Mouse (Mus musculus) cerebellum, adult 18-20 months (tissue): ENCODE measurements at regions not wholly inside any gene's neighbourhood (a gene's known extent, or its start where the extent isn't known, plus 50 kb on each side); places are given as distances from the start of the nearest gene placed in this dataset.

Experiments
- DNase-seq, 2 experiments: peaks; one replicate each; pipeline ENCODE4 v3.0.0; 2021

DNA sequence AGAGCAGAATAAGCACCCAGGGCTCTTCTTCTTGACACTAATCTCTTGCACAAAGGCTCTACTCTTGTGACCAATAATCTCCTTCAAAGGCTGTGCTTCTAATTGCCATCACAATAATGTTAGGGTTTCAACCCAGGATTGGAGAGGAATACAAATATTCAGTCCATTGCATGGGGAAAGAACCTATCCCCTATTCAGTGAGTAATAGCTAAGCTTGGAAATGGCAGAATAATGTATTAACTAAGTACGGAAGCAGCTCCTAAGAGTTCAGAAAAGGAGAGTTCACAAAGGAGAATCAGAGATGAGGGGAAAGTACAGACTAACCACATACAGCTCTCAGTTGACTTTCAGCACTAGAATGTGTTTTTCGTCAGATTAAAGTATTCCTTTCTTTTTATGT, 544.3 kb downstream of the Nfib start:
- no peak for DNase-seq

DNA sequence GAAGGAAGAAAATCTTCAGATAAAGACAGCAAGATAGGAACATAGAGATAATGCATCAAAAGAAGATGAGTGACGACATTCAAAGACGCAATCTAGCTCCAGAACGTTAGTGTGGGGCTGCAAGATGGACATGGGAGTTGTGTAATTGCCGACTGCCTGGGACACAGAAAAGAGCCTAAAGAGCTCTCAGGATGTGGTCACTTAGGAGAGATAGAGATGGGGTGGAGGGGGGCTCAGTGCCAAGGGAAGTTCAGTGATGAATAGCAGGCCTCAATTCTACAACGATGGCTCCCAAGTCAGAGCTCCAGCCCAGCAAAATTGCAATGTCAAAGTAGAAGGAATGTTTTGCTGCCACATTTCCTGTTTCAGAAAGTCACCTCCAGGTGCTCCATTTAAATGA, 545.3 kb downstream of the Nfib start:
- no peak for DNase-seq

DNA sequence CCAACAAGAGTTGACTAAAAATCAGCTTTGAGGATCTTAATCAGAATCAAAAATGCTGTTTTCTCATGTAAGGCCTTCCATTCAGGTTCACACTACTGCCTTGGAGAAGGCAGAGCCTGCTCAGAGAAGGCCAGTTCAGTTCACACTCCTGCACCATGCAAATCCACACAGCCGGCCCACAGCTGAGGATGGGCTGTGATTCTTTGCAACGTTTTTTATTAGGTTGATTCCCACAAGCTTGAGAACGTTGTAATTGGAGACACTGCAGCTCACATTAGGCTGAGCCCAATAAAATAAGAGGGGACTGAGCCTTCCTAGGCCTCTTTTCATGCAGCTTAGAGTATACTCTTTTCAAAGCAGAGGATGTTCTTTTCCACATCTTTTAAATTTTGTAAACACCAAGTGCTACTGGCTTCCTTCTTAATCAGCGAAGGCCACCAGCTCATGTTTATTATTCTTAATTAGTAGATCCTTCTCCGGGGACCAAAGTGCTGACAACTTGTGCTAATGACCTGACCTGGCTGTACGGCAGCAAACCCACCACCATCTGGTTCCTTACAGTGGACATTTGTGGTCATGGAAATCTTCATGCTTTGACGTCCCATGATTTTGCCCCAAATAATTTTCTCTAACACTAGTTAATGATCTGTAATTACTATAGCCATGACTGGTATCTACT, 549.8 kb downstream of the Nfib start:
- no peak for DNase-seq

DNA sequence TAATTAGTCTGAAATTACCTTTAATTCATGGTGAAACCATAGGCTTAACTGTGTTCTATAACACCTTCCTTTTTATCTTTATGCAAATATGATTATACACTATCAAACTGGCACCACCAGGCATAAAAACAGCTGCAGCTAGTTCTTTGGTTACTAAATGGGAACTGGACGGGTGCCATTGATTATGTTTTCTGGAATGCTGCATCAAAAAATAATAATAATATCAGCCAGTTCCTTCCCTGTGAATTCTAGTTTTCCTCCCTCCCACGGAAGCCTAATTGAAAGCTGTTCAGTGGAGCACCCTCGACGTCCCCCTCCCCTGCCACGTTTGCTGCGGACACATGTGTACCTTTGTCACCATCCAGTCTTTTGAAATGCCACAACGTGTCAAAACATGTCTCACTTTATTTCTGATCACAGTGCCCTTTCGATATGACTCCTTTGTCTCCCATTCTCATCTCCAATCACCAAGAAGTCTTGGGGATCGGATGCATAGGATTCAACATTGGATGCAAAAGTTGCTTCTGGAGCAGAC, 551.5 kb downstream of the Nfib start:
- DNase-seq: no peak

DNA sequence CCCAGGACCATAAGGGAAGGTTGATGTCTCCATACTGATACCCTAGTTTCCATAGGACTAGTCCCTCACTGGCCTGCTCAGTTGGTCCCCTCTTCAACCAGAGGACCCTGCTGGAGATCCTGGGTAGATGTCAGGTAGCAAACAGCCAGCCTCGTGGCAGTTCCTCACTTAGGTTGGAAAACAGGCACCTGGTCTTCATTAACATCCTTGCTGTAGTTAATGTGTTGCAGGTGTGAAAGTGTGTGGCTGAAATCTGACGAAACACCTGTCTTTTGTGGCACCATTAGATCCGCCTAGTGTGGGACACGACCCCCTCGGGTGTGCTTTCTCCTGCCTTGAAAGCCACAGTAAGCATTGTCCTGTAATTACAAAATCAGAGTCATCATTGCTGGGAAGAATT, 551.9 kb downstream of the Nfib start:
- no peak for DNase-seq

DNA sequence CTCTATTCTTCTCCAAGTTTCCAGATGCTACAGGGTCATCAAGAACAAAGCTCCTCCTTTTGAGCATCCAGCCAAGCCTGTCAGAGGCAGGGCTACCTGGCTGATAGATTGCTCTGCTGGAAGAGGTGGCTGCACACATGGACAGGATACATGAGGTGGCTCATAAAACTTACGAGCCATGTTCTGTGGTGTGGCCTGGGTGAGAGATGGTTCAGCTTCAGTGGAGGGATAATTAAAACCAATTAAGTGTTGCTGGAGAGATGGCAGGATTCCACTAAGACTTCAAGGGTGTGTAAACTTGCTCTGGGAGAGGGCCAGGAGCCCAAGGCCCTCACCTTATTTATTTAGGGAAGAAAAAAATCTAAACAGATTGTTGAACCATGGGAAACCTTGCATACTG, 555.6 kb downstream of the Nfib start:
- DNase-seq: no peak

DNA sequence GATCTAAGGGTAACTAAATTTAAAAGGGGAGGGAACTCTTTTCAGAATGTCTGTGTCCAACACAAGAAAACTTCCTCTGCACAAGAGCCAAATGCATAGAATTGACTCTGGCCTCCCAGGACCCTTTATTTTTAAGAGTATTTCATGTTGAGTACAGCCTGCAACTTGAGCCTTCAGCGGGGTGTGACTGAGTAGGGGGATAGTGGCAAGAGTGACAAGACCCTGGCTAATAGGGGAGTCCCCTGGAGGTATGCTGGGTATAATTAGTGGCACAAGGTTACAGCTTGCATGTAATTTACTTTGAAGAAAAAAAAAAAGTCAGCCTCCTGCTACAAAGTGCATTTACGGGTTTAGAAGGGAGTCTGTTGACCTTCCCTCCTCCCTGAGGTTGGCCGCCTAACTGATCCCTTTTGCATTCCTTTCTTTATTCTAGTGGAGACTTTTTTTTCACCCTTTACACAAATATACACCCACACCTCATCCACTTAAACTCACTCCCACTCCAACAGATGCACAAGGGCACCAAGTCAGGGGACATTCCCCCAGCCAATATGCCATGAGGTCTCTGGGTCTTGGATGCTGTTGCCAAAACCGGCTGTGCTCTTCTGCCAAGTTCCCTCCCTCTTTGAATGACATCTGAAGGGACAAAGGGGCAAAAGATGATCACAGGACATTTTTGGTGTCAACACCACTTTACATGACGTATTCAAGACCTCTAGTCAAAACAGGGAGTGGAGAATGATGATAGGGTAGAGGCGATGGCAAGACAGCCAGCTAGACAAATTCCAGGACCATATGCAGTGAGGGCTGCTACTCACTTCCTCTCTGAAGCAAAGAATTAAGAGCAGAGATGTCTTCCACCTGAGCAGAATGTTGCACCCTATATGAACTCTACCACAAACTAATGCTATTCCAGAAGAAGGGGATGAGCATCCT, 557.2 kb downstream of the Nfib start:
- no peak for DNase-seq

DNA sequence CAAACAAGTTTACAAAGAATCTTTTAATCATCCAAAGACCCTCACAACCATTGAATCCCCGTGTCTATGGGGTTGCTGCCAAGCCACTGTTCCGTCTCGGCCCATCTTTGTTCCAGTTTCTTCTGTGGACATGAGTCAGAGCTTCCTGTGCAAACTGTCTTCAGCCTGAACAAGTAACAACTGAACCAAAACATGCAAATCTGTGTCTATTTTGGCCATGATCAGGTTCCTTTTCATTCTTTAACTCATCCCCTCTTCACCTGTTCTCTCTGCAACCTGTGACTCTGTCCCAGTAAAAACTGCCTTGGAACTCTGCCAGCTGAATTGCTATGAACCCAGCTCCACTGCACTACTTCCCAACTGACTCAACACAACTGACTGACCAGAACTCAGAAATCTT, 563.2 kb downstream of the Nfib start:
- DNase-seq: no peak

DNA sequence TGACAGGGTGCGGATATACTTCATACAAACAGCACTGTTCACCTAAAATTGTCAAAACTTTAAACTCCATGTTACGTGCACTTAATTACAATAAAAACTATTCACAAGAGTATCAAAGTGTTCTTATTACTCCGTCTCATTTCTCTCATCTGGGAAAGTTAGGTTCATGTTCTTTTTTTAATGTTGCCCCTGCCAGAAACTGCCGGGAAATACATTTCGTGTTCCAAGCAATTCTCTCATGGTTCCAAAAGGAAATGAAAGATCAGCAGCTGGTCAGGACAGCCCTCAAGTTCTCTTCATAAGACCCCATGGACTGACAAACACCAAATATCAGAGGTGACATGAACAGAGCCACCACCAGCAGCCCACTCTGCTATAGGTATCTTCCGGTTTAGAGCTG, 565.7 kb downstream of the Nfib start:
- DNase-seq: no peak

DNA sequence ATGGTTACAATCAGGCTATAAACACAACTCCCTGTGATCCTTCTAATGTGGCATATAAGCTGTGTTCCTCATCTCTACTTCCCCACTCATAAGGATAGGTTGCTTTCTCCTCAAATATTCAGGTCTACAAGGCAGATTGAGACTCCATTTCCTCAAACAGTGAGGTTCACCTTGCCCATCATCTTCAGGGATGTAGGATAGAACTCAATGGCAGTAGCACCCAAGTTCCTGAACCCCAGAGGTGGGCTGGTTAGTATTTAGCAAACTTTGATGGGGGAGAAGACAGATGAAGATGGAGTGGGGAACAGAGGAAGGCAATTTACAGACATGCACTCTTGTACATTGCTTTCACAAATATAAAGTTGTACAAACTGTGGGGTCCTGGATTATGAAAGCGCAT, 566.5 kb downstream of the Nfib start:
- DNase-seq: no peak

DNA sequence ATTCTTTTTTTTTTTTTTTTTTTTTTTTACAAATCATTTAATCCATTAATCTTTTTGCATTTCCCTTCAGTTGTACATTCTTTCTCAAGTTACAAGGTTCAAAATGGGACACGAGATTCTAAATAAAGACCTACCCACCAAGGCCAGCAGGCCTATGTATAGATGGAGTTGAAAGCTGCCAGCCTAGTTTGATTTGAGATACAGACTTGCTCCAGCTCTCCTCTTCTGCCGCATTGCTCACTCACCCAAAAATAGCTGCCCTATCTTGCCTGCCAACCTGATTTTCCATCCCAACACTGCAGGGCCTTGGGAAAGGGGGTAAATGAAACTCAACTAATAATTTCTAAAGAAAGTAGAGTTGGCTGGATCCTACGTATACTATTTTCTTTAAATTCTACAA, 572.7 kb downstream of the Nfib start:
- peak in 1 of 2 experiments; percentile 6 for DNase-seq

DNA sequence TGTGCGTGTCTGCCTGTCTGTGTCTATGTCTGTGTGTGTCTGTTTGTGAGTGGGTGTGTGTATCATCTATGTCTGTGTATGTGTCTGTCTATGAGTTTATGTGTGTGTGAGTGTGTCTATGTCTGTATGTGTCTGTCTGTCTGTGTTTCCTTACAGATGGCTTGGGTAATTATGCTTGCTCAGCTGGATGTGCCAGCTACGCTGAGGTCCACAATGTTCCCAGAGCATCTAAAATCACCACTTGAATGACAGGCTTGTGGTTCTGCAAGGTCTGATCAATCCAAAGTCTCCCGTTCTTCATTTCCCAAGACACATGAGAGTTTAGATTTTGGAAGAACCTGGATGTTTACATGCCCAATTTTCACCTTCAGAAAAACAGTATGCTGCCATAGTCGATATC, 573.2 kb downstream of the Nfib start:
- no peak for DNase-seq

DNA sequence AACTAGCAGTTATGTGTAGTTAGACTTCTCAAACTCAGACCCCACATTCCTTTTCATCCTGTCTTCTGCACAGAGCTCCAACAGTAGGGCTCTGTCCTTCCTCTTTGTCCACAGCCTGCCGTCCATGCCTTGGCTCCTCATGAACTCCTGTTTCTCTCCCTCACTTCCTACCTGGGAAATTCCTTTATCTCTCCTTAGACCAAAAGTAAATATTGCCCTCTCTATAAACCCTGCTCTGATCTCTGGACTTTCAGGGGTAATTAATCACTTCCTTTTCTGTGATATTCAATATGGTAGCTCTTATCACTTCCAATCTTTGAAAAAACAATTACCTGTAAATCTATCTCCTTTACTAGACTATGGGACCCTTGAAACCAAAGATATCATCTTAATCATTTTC, 576.1 kb downstream of the Nfib start:
- no peak for DNase-seq

DNA sequence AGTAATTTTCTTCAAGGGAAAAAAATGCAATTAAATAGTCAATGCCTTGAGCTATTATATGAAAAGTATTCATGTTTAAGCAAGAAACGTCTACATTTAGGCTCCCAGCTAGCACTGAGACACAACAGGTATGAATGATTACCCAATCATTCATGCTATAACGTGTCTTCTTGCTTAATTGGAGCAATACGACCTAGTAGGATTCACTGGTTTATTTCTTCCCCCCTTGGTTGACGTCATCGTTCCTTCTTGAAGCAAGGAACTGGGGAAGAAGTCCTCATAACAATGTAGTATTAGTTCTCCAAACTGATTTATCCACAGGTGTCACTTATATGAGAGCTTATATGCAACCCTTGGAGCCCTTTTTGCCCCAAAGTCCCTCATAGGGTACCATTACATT, 581.8 kb downstream of the Nfib start:
- no peak for DNase-seq

DNA sequence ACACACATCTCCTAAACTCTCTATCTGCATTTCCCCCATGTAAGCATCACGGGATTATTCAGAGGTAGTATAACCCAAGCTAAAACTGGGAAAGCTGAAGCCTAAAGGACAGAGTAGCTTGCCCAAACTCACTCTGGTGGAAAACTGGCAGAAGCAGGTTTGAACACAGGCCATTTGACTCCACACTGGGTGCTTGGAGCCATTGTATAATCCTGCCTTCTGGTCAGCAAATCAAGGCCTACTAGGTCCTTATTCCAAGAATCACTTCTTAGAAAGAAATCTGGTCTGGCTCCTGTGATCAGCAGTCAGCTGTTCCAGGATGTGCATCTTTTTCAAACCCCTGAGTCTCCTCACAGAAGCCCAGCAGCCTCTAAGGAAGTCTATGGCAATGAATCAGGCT, 582.4 kb downstream of the Nfib start:
- no peak for DNase-seq

DNA sequence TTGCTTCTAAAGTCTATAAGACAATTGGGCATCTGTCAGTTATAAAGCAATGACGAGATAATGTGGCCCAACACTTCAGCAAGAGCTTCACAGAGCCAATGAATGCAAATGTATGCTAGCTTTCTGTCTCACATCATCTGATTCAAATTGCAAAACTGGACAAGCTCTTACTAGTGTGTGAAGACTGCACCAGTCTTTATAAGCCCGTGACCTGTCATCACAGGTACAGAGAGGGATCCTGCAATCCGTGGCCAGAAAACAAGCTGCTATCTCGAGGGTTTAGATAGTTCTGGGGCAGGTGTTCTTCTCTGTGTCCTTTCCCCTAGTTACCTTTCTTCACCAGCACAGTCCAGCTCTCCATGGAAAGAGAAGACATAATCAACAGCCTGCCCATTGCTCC, 584.8 kb downstream of the Nfib start:
- DNase-seq: no peak

DNA sequence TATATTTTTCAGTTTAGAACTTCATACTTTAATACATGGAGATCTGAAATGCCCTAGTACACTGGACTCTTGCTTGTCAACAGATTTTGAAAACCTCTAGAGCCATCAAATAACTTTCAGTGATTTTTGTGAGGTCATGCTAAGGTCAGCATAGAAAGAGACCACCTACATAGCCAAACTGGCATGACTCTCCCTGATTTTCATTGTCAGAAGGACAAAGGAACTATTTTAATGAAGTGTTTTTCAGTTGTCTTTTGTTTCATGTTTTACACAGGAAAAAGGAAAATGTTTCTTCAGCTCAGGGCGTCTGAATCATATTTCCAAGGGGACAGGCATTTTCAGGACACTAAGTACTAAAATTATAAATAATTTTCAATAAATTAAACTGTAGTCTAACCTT, 585.2 kb downstream of the Nfib start:
- no peak for DNase-seq

DNA sequence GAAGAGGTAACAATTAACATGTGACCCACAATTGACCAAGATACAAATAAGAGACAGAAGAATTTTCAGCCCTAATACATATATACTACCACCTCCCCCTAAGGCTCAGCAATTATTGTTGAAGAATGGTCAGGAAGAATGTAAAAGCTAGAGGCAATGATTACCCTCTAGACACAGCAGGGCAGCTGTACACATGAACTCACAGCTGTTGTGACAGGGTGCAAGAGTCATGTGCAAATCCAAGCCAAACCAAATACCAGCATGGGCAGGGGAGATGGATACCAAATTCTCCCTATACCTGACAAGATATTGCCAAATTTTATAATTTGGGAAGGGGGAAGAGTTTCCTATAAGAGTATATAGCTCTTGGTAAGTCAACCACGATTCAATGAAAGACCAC, 603.7 kb downstream of the Nfib start:
- no peak for DNase-seq

DNA sequence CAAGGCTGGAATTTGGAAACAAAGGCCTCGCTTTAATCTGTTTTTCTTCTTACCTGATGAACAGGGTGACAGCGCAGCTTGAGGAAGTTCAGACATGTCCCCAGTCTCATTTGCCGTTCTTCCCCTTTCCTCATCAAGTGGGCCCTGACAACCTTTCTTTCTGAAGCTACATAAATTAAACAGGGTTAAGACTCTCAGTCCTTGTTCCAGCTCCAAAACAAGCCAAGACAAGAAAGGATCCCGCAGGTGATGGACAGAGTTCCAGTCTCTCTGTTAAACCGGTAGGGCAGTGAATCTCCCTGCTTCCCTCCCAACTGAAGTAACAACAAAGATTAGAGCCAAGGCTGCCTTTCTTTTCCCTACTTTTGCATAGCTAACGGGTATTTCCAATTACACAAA, 605.6 kb downstream of the Nfib start:
- DNase-seq: no peak

DNA sequence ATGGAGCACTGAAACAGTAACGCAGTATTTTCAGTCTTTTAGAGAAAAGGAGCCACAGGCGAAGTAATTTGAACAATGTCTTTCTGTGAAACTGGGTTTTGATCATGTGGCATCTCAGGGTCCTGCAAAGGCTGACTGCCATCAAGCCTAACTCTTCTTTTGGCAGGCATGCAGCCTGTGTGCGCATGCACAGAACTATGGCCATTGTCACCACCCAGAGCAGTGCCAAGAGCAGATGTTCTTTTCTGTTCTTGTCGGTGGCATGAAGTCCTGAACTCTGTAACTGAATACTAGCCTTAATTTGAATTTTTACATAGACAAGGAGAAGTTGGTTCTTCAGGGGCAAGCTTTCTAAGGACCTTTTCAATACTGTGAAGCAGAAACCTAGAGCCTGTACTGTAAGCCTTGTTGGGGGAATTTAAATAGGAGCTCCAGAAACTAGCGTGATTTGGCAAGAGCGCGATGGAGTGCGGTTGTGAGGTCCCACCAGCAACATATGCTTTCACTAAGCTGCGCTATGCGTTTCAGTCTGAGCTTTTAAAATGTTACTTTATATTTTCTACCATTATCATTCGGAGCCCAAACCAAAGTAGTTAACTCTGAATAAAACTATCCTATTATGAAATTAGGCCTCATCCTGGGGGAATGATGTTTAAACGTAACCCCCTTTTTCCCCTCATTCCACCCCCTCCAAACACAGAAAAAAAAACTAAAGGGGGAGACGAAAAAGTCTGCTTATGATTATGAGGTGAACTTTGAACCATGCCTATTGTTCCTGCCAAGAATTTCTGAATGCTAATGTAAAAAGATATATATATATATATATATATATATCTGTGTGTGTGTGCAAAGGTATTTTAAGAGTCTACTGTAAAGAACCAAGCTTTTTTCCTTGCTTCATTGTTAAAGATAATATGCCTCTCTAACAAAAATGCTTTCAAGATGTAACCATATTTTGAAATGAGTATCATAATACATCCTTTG, 606.3 kb downstream of the Nfib start:
- DNase-seq: no peak

DNA sequence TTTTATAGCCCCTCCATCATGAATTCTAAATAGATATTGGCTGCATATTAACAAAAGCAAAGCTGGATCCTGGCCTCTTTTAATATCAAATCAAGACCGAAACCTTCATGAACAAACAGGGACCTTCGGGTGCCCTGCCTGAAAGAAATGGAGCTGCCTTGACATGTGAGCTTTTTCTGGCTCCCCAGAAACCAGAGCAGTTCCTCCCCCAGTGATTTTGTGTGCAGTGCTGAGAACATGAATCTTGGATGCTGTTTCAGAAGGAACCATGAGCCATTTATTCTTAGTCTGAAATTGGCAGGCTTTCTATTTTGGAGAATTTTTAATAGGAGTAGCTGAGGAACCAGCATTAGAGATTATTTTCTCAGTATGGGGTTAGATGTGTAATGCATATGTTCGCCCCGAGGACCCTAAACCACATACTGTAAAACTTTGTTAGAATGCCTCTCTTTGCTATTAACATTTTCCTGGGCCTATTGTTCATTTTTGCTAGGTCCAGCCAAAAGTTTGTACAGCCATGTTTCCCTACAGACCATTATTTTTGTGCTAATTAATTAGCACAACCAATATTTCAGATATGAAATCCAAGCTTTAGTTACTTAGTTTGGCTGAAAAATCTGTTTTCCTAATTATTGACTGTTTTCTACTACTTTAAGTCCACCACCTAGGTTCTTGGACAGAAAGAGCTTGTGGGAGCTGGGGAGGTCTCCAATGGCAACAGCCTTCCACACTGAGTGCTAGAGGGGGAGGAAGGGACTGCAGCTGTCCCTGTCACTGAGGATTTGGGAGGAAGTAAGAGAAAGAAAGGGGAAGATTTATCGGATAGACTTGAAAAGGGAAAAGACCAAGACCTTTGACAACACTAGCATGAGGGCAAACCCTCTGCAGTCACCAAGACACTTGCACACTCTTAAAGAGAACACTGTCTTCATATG, 613.0 kb downstream of the Nfib start:
- DNase-seq: no peak

DNA sequence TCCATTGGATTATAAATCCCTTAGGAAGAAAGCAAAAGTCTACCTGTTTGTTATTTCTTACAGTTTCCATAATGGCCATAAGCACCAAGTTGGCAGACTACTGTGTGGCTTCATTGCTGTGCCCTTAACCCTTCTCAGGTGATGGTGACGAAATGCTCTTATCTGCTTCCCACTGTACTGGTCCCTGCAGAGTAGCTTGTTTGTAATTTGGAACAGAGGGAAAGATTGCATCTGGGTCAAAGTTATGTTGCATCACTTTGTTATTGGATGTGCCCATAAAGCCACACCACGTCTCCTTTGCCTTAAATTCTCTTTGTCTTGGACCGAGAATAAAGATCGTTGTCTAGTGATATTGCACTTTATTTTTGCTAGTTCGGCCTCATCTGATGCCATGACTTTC, 615.9 kb downstream of the Nfib start:
- no peak for DNase-seq
